Mouse (Mus musculus) limb, embryonic 15.5 days (tissue): ENCODE measurements around the gene Zfp180. TPM values are rescaled to one million over a fixed set of nuclear protein-coding genes. Genes with fewer than 3 reads are reported as not detected.
A peak's percentile ranks its signal among the peaks of the same experiment; 100 is the strongest.
"Not testable (repeated sequence)": the region's sequence is repeated elsewhere in the genome, so short reads cannot be mapped to it uniquely, and the experiment has no call there.

Experiments used
- ATAC-seq: fragments of 200-750 bp; cut with Nextera tagmentation; 2 replicates; pipeline ENCODE4 v1.8.0; 2017; ENCODE audit warnings: low read depth, moderate TSS enrichment; ENCODE audit not compliant: insufficient number of reproducible peaks, low FRiP score, low TSS enrichment
- H3K27ac ChIP-seq: fragments of 300-500 bp; sonication (generic); 2 replicates; pipeline ENCODE4 v1.5.1; 2015; ENCODE audit warnings: moderate library complexity, mild to moderate bottlenecking, inconsistent platforms
- H3K27me3 ChIP-seq: fragments of 300-500 bp; sonication (generic); 2 replicates; pipeline ENCODE4 v1.6.1; 2015; ENCODE audit warnings: inconsistent platforms
- H3K36me3 ChIP-seq: fragments of 300-500 bp; sonication (generic); 2 replicates; pipeline ENCODE4 v1.6.1; 2015; ENCODE audit warnings: inconsistent platforms
- H3K4me1 ChIP-seq: fragments of 300-500 bp; sonication (generic); 2 replicates; pipeline ENCODE4 v1.6.1; 2015; ENCODE audit warnings: inconsistent platforms
- H3K4me2 ChIP-seq: fragments of 300-500 bp; sonication (generic); 2 replicates; pipeline ENCODE4 v1.6.1; 2015; ENCODE audit warnings: mild to moderate bottlenecking, inconsistent platforms
- H3K4me3 ChIP-seq: fragments of 300-500 bp; sonication (generic); 2 replicates; pipeline ENCODE4 v1.5.1; 2015; ENCODE audit warnings: mild to moderate bottlenecking, inconsistent platforms
- H3K9ac ChIP-seq: fragments of 300-500 bp; sonication (generic); 2 replicates; pipeline ENCODE4 v1.6.1; 2015; ENCODE audit warnings: inconsistent platforms
- H3K9me3 ChIP-seq: fragments of 300-500 bp; sonication (generic); 2 replicates; pipeline ENCODE4 v1.6.1; 2016; ENCODE audit warnings: inconsistent platforms
- WGBS: fragments of 180-500 bp; shearing (Covaris S2); methylation state at CpG from one replicate; pipeline ENCODE4 v1.1.7; 2015; 5-methylcytosine and 5-hydroxymethylcytosine counted together
- polyA plus RNA-seq: library from polyadenylated mRNA; unstranded; fragments of >200 nt; fragmentation: Nextera tagmentation; extraction: Ambion mirVana; gene quantifications from 2 replicates; pipeline ENCODE4 v1.2.1, GENCODE M21; 2015

Gene Zfp180
- polyA plus RNA-seq: 19.1 and 20.4 TPM in 2 replicates

- Histone ChIP-seq H3K27me3 (no peaks in the 10 kb centered on the region), H3K27ac (peak within 1 kb of the TSS; percentile 92), H3K4me1 (peaks cover 18% of the 10 kb centered on the region), H3K9ac (peak within 1 kb of the TSS; percentile 54), H3K4me2 (peak within 1 kb of the TSS; percentile 78), H3K36me3 (peaks cover 14% of the 10 kb centered on the region), H3K9me3 (no peaks in the 10 kb centered on the region), H3K4me3 (peak within 1 kb of the TSS; percentile 67)
- ATAC-seq: peak; percentile 96
- WGBS: 18% methylated on average over 44 of the region's 44 CpGs
Measured at GRCm38 (mm10) chr7:24081634-24082431, at the start of gene Zfp180. Zfp180 (plus strand) TSS chr7:24081924.

DNA sequence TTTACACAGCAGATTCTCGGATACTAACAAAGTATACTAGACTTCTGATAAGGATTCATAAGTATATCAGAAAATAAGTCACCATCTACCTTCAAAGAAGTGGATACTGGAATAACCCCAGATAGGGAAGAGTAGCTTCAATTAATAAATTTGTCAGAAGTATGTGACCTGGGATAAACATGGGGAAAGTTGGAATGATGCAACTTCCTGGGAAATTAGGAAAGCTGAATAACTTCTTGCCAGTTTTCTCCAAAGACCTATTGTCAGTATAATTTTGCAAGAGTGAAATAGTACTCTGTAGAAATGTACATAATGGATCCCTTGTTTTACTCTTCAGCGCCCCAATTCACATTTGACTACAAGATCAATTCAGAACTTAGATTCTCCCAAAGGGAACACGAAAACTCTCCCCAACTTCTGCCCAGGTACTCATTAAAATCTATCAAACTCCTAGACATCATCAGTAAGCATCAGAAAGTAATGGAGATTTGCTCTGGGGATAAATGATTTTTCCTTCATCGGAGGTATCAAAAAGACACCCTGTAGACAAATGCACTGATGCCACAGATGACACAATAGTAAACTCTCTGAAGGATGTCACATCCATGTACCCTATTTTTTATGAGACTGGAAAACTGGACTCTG lies 28.9 kb upstream of the Zfp180 start, which contains the start of gene Vmn1r183:
Gene Vmn1r183 (plus strand): TSS at position 595 of the 645 bp plus-strand sequence.
- no peak for ATAC-seq
- H3K9ac ChIP-seq: no peak within 1 kb of the TSS
- no peaks in the 10 kb centered on the region for H3K4me1 ChIP-seq
- H3K36me3 ChIP-seq: no peaks in the 10 kb centered on the region
- H3K27ac ChIP-seq: no peak within 1 kb of the TSS
- no peak within 1 kb of the TSS for H3K4me2 ChIP-seq
- H3K4me3 ChIP-seq: no peak within 1 kb of the TSS
- H3K27me3 ChIP-seq: no peaks in the 10 kb centered on the region
- WGBS: 75% methylated on average over 4 of the region's 4 CpGs
- no peaks in the 10 kb centered on the region for H3K9me3 ChIP-seq

DNA sequence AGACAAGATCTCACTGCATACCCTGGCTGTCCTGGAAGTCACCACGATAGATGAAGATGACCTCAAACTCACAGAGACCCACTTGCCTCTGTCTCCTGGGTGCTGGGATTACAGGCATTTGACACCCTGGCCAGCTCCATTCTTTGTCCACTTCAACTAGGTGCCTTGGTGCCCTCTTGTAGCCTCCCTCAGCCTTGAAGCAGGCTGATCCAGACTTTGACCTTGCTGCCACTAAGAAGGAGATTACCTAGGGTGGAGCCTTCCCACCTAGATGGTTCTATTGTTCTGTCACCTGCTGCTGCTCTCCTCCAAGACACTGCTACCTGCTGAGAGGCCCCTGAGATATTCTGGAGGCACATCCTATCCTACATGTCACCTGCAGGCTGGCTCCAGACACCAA lies 7.3 kb upstream of the Zfp180 start:
- H3K9me3 ChIP-seq, H3K4me2 ChIP-seq, H3K27me3 ChIP-seq, H3K4me1 ChIP-seq, H3K36me3 ChIP-seq, H3K4me3 ChIP-seq, ATAC-seq, H3K9ac ChIP-seq, H3K27ac ChIP-seq: not testable (repeated sequence)
- WGBS: 32% methylated on average over 1 of the region's 1 CpGs

DNA sequence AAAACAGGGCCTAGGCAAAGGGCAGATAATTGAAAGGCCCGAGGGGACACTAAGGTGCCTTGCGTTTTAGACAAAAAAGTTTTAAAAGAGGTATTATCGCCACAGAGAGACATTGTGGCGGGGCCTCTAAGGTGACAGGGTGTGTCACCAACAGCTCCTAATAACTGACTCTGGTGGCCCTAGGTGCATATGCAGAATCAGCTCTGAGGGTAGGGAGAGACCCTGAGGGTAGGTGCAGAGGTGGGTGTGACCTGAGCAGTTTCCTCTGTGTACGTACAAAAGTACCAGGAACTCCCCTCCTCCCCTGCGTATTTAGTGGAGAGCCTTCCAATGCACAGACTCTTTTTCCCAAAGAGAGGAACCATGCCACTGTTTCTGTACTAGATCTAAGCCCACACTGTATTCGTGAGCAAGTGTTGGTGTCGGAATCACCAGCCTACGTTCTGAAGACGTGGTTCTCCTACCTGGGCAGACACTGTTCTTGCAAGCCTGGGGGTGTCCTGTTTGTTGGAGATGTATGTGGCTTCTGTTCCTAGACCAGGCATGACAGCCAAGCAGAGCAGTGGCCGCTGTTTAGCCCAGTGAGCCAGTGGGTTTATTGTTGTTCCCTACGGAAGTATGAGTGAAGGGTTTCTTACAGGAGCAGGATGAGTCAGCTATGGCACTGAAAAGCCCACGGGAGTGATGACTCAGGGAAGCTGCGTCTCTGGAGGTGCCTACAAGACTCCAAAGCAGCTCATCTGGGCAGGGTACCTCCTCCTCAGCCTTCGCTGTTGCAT lies 922 bp downstream of the Zfp180 start:
- peaks cover 18% of the 10 kb centered on the region for H3K4me1 ChIP-seq
- WGBS: 46% methylated on average over 15 of the region's 15 CpGs
- H3K4me2 ChIP-seq: peak overlapping the region; percentile 78
- peak overlapping the region; percentile 54 for H3K9ac ChIP-seq
- ATAC-seq: no peak
- no peaks in the 10 kb centered on the region for H3K27me3 ChIP-seq
- H3K4me3 ChIP-seq: peak overlapping the region; percentile 67
- H3K9me3 ChIP-seq: no peaks in the 10 kb centered on the region
- H3K36me3 ChIP-seq: peaks cover 22% of the 10 kb centered on the region
- H3K27ac ChIP-seq: peak overlapping the region; percentile 92

GRCm38 (mm10) chr7:24086871-24087270 lies 5.1 kb downstream of the Zfp180 start:
- H3K27me3 ChIP-seq: no peaks in the 10 kb centered on the region
- no peak overlapping the region for H3K4me2 ChIP-seq
- WGBS: 93% methylated on average over 4 of the region's 4 CpGs
- H3K9me3 ChIP-seq: no peaks in the 10 kb centered on the region
- peaks cover 34% of the 10 kb centered on the region for H3K36me3 ChIP-seq
- H3K9ac ChIP-seq: no peak overlapping the region
- H3K4me3 ChIP-seq: no peak overlapping the region
- no peak for ATAC-seq
- H3K4me1 ChIP-seq: peaks cover 18% of the 10 kb centered on the region
- H3K27ac ChIP-seq: no peak overlapping the region

- no peak for ATAC-seq
- peaks cover 37% of the 10 kb centered on the region for H3K36me3 ChIP-seq
- no peak overlapping the region for H3K4me2 ChIP-seq
- no peak overlapping the region for H3K9ac ChIP-seq
- peaks cover 14% of the 10 kb centered on the region for H3K4me1 ChIP-seq
- WGBS: 95% methylated on average over 12 of the region's 12 CpGs
- no peak overlapping the region for H3K27ac ChIP-seq
- H3K9me3 ChIP-seq: 0 out of 2 replicates have a peak, but pooled peaks cover 3% of the 10 kb centered on the region
- no peak overlapping the region for H3K4me3 ChIP-seq
- no peaks in the 10 kb centered on the region for H3K27me3 ChIP-seq
Measured at GRCm38 (mm10) chr7:24087485-24088125, 5.9 kb downstream of the Zfp180 start.

DNA sequence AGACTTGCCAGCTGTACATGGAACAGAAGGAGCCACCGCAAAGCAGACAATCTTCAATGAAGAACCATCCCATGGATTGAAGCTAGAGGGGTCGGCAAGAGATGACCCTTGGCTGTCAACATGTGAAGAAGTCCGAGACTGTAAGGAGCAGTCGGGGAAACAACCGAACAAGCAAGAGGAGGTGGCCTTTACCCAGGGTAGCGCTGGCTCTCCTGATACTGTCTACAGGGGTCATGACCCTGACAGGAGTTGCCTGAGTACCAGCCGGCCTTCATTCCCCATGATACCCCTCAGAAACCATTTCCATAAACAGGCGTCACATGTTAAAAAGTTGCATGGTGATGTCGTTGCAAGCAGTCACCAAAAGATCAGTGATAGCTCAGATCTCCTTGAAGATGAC lies 22.7 kb downstream of the Zfp180 start:
- Histone ChIP-seq H3K4me1 (no peaks in the 10 kb centered on the region), H3K27me3 (no peaks in the 10 kb centered on the region), H3K4me3 (no peak overlapping the region), H3K36me3 (peaks cover 99% of the 10 kb centered on the region), H3K27ac (no peak overlapping the region), H3K4me2 (no peak overlapping the region), H3K9ac (no peak overlapping the region), H3K9me3 (peaks cover 68% of the 10 kb centered on the region)
- 95% methylated on average over 9 of the region's 9 CpGs for WGBS
- peak; percentile 37; the same call in 1 of the 2 replicates for ATAC-seq

DNA sequence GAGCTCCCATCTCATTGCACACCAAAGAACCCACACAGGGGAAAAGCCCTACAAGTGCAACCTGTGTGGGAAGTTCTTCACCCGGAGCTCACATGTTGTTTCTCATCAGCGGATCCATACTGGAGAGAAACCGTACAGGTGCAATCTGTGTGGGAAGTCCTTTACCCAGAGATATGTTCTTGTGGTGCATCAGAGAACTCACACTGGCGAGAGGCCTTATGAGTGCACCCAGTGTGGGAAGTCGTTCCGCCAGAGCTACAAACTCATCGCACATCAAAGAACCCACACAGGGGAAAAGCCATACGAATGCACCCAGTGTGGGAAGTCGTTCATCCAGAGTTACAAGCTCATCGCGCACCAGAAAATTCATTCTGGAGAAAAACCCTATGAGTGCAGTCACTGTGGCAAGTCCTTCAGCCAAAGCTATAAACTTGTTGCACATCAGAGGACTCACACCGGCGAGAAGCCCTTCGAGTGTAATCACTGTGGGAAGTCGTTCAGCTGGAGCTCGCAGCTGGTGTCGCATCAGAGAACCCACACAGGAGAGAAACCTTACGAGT lies 23.5 kb downstream of the Zfp180 start:
- no peak overlapping the region for H3K27ac ChIP-seq
- no peak for ATAC-seq
- no peak overlapping the region for H3K4me3 ChIP-seq
- no peak overlapping the region for H3K9ac ChIP-seq
- H3K27me3 ChIP-seq: no peaks in the 10 kb centered on the region
- H3K36me3 ChIP-seq: peaks cover 91% of the 10 kb centered on the region
- peaks cover 68% of the 10 kb centered on the region for H3K9me3 ChIP-seq
- no peak overlapping the region for H3K4me2 ChIP-seq
- no peaks in the 10 kb centered on the region for H3K4me1 ChIP-seq
- 95% methylated on average over 18 of the region's 18 CpGs for WGBS

DNA sequence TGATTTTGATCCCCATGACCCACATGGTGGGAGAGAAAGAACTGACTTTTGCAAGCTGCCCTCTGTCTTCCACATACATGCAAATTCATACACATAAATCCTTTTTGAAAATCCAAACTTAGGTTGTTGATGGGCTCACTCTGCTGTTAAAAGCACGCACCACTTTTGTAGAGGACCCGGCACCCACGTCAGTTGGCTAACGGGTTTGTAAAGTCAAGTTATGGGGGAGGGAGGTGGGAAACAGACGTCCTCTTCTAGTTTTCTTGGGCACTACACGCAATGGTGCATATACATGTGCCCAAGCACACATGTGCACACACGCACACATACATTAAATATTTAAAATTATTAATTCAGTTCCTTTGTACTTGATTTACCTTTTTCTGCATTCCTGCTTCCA lies 29.1 kb downstream of the Zfp180 start:
- Histone ChIP-seq H3K36me3 (peaks cover 39% of the 10 kb centered on the region), H3K27ac (no peak overlapping the region), H3K4me3 (no peak overlapping the region), H3K4me2 (no peak overlapping the region), H3K4me1 (peaks cover 2% of the 10 kb centered on the region; the same call in 1 of the 2 replicates), H3K9me3 (peaks cover 29% of the 10 kb centered on the region), H3K9ac (no peak overlapping the region), H3K27me3 (no peaks in the 10 kb centered on the region)
- ATAC-seq: no peak
- 94% methylated on average over 7 of the region's 7 CpGs for WGBS

DNA sequence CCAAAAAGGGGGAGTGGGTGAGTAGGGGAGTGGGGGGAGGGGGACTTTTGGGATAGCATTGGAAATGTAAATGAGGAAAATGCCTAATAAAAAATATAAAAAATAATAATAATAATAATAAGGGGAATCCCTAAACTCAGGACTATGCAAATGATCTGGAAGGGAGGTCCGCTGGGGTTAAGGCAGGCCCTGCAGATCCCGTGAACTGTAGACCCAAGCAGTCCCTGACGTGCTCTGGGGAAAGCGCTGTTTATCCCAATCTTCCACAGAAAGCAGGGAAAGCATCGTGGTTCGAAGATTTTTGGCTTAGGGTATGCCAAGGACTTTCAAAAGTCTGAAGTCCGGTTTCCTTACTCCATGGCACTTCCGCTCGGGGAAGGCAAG lies 30.0 kb downstream of the Zfp180 start:
- peak overlapping the region; percentile 89 for H3K27ac ChIP-seq
- no peak; the same call in 1 of the 2 replicates for ATAC-seq
- peaks cover 2% of the 10 kb centered on the region; the same call in 1 of the 2 replicates for H3K4me1 ChIP-seq
- 3% methylated on average over 9 of the region's 9 CpGs for WGBS
- peak overlapping the region; percentile 69 for H3K4me2 ChIP-seq
- H3K27me3 ChIP-seq: no peaks in the 10 kb centered on the region
- 0 out of 2 replicates have a peak overlapping the region, but pooled peaks have one; percentile 40 for H3K9ac ChIP-seq
- H3K4me3 ChIP-seq: peak overlapping the region; percentile 61
- peaks cover 20% of the 10 kb centered on the region for H3K9me3 ChIP-seq
- peaks cover 30% of the 10 kb centered on the region for H3K36me3 ChIP-seq
